Mouse (Mus musculus) adipocyte (in vitro differentiated cells): ENCODE results near the gene Gm3336.

Experiments
- DNase-seq: peaks from one replicate; pipeline ENCODE4 v3.0.0-alpha.2; 2016; ENCODE audit warnings: low spot score

Gene Gm3336

GRCm38 (mm10) chr8:70747211-70747890 lies 29.0 kb downstream of the Gm3336 start:
- DNase-seq, result no peak

DNA sequence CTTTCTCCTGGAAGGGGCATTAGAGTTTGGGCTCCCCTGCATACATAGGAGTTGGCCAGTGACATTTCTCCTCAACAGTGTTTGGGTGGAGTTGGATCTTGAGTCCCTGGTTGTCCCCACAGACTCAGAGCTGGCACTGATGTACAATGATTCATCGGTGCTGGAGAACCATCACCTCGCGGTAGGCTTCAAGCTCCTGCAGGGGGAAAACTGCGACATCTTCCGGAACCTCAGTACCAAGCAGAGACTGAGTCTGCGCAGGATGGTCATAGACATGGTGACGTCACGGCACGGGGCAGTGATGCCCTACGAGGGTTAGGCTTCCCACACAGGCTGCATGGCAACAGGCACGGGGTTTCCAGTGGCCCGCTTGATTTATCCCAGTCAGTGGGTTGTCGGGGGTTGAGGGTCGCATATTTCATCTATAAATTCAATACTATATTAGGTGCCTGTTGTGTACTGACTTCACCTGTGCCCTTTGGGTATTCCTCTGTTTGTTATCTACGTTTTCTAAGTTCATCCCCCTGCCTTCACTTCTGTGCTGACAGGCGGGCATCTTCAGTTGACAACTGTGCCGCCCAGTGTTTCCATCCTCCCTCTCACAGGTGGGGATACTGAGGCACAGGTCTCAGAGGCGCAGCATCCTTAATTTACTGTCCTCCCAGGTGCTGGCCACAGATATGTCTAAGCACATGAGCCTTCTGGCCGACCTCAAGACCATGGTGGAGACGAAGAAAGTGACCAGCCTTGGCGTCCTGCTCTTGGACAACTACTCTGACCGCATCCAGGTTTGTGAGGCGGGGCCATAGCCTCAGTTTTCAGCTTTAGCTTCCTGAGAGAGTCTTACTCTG lies 30.1 kb downstream of the Gm3336 start:
- DNase-seq, result no peak

DNA sequence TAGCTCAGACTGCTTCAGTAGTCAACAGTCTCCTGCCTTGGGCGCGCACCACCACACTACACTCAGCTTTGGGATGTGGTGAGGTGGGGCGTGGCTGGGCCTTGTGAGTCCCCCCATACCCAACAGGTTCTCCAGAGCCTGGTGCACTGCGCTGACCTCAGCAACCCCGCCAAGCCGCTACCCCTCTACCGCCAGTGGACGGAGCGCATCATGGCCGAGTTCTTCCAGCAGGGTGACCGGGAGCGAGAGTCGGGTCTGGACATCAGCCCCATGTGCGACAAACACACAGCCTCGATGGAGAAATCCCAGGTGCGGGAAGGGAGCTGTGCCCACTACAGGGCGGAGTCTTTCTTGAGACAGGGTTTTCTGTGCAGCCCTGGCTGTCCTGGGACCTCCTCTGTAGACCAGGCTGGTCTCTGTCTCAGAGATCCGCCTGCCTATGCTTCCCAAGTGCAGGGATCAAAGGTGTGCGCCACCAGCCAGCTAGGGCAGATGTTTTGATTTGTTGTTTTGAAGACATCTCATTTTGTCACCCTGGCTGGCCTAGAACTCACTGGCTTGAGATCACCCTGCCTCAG lies 30.8 kb downstream of the Gm3336 start:
- DNase-seq, result no peak

DNA sequence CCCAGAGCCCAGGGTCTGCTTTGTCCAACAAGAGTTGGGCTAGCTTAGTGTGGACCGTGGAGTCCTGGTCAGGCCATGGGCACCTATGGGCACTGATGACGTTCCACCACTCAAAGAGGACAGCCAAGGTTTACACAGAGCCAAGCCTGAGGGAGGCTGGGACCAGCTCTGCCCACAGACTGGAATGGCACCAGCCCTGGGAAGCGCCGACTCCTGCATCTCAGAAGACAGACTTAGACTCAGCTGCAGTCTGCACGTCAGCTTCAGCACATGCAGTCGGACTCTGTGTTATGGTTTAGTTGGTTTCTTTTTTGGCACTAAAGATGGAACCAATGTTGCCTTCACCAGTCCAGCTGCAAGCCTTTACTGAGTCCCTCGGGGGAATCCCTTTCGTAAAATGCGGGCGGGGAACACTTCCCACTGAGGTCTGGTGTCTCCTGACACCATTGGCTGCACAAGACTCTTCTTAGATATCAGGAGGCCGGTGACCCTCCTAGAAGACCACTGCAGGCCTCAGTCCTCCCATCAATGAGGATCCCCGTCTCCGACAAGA lies 31.9 kb downstream of the Gm3336 start:
- no peak for DNase-seq

DNA sequence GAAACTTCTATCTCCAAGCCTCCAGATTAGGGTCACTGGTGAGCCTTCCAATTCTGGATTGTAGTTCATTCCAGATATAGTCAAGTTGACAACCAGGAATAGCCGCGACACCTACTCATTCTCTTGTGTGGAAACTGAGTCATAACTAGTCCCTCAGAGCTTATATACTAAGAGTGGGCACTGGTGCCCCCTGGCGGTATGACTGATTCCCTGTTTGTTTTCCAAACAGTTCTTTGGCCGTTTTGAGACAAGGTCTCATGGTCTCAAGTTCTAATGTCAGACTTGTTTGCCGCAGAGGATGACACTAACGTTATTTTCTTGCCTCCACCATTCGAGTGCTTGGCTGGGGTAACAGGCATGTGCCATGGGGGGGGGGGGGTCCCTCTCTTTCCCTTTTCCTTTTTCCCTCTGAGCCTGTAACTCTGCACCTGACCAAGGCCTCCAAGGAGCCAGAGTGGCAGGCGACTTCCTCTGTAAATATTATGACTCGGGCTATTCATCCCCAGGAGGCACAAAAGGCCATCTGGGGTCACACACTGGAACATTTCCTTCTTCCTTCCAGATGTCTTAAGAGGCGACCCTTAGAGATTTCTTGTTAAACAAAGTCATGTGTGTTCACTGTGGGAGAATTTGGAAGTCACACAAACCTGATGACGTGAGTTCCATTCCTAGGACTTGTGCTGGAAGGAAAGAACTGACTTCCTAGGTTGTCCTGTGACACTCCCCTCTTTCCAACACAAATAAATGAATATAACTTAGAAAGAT lies 33.8 kb downstream of the Gm3336 start:
- DNase-seq, result peak; percentile 90

GRCm38 (mm10) chr8:70753151-70753550 lies 34.8 kb downstream of the Gm3336 start:
- DNase-seq, result no peak

DNA sequence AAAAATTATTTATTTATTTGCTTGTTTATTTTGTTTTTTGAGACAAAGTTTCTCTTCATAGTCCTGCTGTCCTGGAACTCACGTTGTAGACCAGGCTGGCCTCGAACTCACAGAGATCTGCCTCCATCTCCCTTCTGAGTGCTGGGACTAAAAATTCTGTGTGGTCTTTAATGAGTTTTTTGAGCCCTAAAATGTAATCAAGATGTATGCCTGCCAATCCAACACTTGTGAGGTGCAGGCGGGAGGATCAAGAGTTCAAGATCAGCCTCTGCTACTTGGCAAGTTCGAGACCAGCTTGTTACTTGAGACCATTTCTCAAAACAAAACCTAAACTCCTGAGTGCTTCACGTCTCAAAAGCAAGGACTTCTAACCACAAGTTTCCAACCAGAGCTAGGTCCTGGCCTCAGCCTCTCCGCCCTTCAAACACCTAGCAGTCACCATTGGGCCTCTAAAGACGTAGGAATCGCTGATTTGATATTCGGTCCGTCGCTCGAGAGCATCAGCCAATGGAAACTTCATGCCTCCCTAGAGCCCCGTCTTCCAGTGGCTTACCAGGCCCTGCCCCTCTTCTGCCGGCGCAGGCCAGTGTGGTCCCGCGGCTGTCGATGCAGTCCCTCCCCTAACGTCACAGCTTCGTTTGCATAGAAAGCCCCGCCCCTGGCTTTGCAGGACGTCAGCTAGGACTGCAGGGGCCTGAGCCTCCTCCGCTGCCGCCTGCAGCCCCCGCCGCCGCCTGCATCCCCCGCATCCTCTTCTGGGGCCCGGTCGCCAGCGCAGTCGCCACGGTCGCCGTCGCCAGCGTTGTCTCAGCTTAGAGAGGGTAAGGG lies 35.9 kb downstream of the Gm3336 start, which contains the start of gene Rab3a:
Gene Rab3a, plus strand, starts transcription at position 637 of the 828 bp plus-strand sequence.
- peak; percentile 99 for DNase-seq

- peak; percentile 55 for DNase-seq
Observed at GRCm38 (mm10) chr8:70754871-70755660, 36.7 kb downstream of the Gm3336 start.

DNA sequence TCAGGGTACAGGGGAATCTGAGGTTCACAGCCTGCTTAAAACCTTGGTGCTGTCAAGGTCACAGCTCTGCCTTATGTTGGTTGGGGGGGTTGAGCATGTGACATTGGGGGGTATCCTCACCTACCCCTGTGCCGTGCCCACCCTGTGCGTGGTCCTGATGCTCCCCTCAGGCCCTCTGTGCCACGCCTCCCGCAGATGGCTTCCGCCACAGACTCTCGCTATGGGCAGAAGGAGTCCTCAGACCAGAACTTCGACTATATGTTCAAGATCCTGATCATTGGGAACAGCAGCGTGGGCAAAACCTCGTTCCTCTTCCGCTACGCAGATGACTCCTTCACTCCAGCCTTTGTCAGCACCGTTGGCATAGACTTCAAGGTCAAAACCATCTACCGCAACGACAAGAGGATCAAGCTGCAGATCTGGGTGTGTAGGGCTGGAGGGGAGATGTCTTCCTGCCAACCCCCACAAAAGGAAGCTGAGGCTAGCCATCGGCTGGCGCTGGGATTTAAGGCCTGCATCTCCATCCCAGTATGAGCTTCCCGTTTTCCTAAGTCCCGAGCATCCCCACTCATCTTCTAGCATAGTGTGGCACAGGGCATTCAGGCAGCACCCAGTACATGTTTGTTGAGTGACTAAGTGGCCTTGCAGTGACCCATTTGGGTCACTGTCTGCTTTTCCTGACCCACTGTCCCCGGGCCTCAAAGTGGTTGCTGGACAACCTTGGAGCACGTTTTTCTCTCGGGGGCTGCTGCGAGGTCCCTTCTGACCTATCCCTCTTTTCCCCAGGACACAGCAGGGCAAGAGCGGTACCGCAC lies 37.5 kb downstream of the Gm3336 start:
- no peak for DNase-seq

GRCm38 (mm10) chr8:70756476-70757040 lies 38.2 kb downstream of the Gm3336 start:
- DNase-seq, result no peak

GRCm38 (mm10) chr8:70757523-70758307 lies 39.4 kb downstream of the Gm3336 start:
- peak; percentile 68 for DNase-seq

DNA sequence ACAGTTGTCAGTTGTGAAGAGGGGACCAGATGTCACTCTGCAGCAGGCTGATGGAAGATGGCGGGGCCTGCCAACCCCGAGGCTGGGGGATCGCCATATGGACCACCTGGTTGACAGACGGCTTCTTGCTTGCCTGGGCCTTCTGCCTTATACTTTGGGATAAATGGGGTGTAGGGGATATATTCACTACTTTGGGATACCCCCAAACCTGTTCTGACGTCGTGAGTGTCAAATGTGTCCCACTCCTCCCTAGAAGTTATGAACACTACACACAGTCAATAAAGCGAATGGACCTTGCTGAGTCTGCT lies 39.9 kb downstream of the Gm3336 start:
- no peak for DNase-seq

GRCm38 (mm10) chr8:70758616-70759561 lies 40.5 kb downstream of the Gm3336 start:
- DNase-seq, result peak; percentile 77

DNA sequence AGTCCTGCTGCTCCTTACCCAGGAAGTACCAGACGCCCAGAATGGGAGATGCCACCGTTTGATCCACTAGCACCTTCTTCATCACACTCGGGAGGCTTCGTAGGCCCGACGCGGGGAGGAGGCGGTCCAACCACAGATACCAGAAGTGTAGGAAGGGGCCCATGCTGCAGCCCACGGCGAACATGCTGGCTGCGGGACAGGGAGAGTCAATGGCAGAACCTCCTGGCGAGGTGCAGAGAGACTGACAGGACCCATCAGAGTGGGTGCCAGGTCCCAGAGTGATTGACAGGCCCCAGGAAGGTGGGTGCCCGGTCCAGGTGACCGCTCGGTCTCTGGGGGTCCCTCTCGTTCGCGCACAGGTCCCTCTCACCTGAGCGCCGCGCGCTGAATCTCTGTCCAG lies 42.0 kb downstream of the Gm3336 start:
- peak; percentile 39 for DNase-seq

DNA sequence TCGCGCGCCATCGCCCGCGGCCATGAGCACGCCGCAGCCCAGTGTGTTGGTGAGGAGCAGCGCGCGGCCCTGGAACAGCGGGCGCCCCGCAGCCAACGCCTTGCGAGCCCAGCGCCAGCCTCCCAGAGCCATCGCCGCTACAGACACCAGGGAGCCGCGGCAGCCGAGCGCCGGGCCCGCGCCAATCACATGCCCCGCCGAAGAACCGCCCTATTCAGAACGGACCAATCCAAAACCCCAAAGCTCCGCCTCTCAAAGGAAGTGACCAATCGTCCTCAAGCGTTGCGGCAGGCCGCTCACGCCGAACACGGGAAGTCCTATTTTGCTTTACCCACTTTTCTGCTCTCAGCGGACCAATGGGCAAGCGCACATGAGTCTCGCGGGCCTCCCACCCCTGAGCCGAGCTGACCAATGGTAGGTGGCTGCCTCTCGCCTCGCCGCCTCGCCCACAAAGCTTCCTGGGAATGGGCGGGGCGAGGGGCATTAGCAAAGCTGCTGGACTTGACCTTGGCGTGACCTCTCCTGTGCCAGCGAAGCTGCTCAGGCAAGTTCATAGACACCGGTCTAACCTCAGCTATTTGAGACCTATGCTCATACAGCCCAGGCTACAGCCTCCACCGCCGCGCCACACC lies 42.5 kb downstream of the Gm3336 start, which contains the start of gene Mpv17l2:
Gene Mpv17l2, minus strand, starts transcription at position 172 of the 632 bp plus-strand sequence.
- DNase-seq, result peak; percentile 99

- DNase-seq, result no peak
Observed at GRCm38 (mm10) chr8:70762118-70762517, 43.8 kb downstream of the Gm3336 start.
